Mouse (Mus musculus) MEL (cell line): ENCODE measurements at regions not wholly inside any gene's neighbourhood (a gene's known extent, or its start where the extent isn't known, plus 50 kb on each side); places are given as distances from the start of the nearest gene placed in this dataset.

ENCODE experiments used
- CHD1 ChIP-seq: IDR thresholded peaks from 2 replicates; pipeline ENCODE4 v1.6.1; 2012; ENCODE audit warnings: low read depth, mild to moderate bottlenecking, inconsistent platforms, low read length, improper control_type of control experiment
- E2F4 ChIP-seq: IDR thresholded peaks from 2 replicates; pipeline ENCODE4 v1.6.1; 2011; ENCODE audit warnings: low read depth, low read length, improper control_type of control experiment, borderline replicate concordance
- ETS1 ChIP-seq: IDR thresholded peaks from 2 replicates; pipeline ENCODE4 v1.6.1; 2012; ENCODE audit warnings: low read depth, mild to moderate bottlenecking, inconsistent platforms, low read length, improper control_type of control experiment, moderate library complexity
- KAT2A ChIP-seq: conservative IDR thresholded peaks from 2 replicates; pipeline ENCODE4 v1.6.1; 2012; ENCODE audit warnings: low read depth, low read length, improper control_type of control experiment, inconsistent platforms
- POLR2A ChIP-seq, 2 experiments: IDR thresholded peaks; 2 replicates each; pipeline ENCODE4 v1.6.1; 2011 to 2012; ENCODE audit warnings: low read length in 2 of 2, mild to moderate bottlenecking in 2 of 2, control low read depth in 1 of 2, improper control_type of control experiment in 1 of 2, low read depth in 1 of 2, moderate library complexity in 1 of 2; ENCODE audit not compliant: control insufficient read depth in 1 of 2, insufficient read depth in 1 of 2, poor library complexity in 1 of 2
- TCF12 ChIP-seq: IDR thresholded peaks from 2 replicates; pipeline ENCODE4 v1.6.1; 2014; ENCODE audit warnings: low read depth, mild to moderate bottlenecking, inconsistent platforms, low read length, improper control_type of control experiment, moderate library complexity
- USF1 ChIP-seq: IDR thresholded peaks from 2 replicates; pipeline ENCODE4 v1.6.1; 2014; ENCODE audit warnings: low read depth, mild to moderate bottlenecking, inconsistent platforms, low read length, improper control_type of control experiment, moderate library complexity

DNA sequence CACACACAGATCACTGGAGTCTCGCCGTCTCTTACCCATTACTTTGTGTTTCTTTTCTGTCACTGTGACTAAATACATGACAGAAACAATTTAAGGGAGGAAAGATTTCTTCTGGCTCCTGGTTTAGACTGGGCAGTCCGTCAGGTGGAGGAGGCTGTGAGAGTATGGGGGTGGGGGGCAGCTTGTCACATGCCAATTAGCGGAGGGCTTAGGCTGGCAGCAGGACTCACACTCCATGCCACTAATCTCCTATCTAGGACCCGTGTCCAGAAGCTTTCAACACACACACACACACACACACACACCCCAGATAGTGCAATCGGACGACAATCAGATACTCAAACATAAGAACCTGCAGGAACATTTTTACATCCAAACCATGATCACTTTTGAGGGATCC is 73.0 kb downstream of the Irx6 start:
- TF ChIP-seq E2F4 (no peak), POLR2A (IDR thresholded peaks at IDR 0.05; ENCODE audit: control insufficient read depth in 1 of 2, insufficient read depth in 1 of 2, low read depth in 1 of 2, low read length in 2 of 2, poor library complexity in 1 of 2) (no peak), CHD1 (no peak), KAT2A (no peak), USF1 (no peak), ETS1 (no peak), TCF12 (no peak)
